Mouse (Mus musculus) left cerebral cortex, adult 2 months (tissue): ENCODE results near the gene Rmi2. TPM values are rescaled to one million over a fixed set of nuclear protein-coding genes. Genes with fewer than 3 reads are reported as not detected.
"Not testable (repeated sequence)": the region's sequence is repeated elsewhere in the genome, so short reads cannot be mapped to it uniquely, and the experiment has no call there.

ENCODE experiments used
- DNase-seq, 2 experiments: peaks; one replicate each; pipeline ENCODE4 v3.0.0; 2021 to 2022; ENCODE audit warnings: low spot score in 2 of 2, mixed read lengths in 1 of 2; ENCODE audit errors: extremely low spot score in 1 of 2
- H3K27ac ChIP-seq: fragments of 200-600 bp; 2 replicates; pipeline ENCODE4 v1.8.1; 2022
- H3K4me3 ChIP-seq: fragments of 200-600 bp; 2 replicates; pipeline ENCODE4 v1.8.1; 2022
- CTCF ChIP-seq: fragments of 200-600 bp; IDR thresholded peaks from 2 replicates; pipeline ENCODE4 v1.8.1; 2022; ENCODE audit warnings: antibody characterized with exemption, mild to moderate bottlenecking, moderate library complexity
- intact Hi-C: fragments of 180-260 bp; cut with DNase I; formaldehyde crosslinking; loops from one replicate; pipeline ENCODE4 v1.15.1; 2025
- long read RNA-seq, 2 experiments: library from polyadenylated mRNA; stranded (forward); transcript quantifications; one replicate each; pipeline ENCODE4 v2.0.0; 2021; ENCODE audit warnings: borderline mapping rate in 2 of 2
- total RNA-seq, 2 experiments: library from RNA; stranded (reverse); gene quantifications; 2 replicates each; pipeline ENCODE4 v1.2.3; 2021

The Rmi2 gene
- under 1 TPM; 0.14 to 0.42 TPM for total RNA-seq
- long read RNA-seq, experiment 1 = 0 reads
- long read RNA-seq, experiment 2 = 0 reads

- Histone ChIP-seq H3K4me3 (peak within 1 kb of the TSS; percentile 70), H3K27ac (no peak within 1 kb of the TSS)
- DNase-seq = peak; percentile 80 to 84
- intact Hi-C loops = loop anchor here (2.0 kb wide), 1 partner anchor 48 kb away; no protein-coding TSS in a partner anchor
- no peak for TF ChIP-seq CTCF
These were observed at the start of gene Rmi2 for GRCm38 (mm10) chr16:10834911-10835587. Rmi2 (plus strand) TSS chr16:10835059.

GRCm38 (mm10) chr16:10785371-10786231, 49.3 kb upstream of the Rmi2 start, which contains the start of gene Socs1:
Socs1 (minus strand) TSS chr16:10785536.
- Histone ChIP-seq H3K27ac (peak within 1 kb of the TSS; percentile 97), H3K4me3 (peak within 1 kb of the TSS; percentile 77)
- TF ChIP-seq CTCF = peak; percentile 21; the same call in 1 of the 2 replicates
- DNase-seq = peak; percentile 77 to 78
- intact Hi-C loops = loop anchor here (1.0 to 5.0 kb wide), 5 partner anchors 49 to 218 kb away; partner anchors contain the start of gene Rmi2

- intact Hi-C loops = loop anchor here (1.0 to 5.0 kb wide), 3 partner anchors 49 to 219 kb away; partner anchors contain the start of gene Rmi2
- Histone ChIP-seq H3K4me3 (peak overlapping the region; percentile 77), H3K27ac (peak overlapping the region; percentile 97)
- TF ChIP-seq CTCF = peak; percentile 87
- DNase-seq = peak; percentile 77 to 78
These were observed 48.6 kb upstream of the Rmi2 start for GRCm38 (mm10) chr16:10786288-10786687.

GRCm38 (mm10) chr16:10786782-10787547, 47.9 kb upstream of the Rmi2 start:
- Histone ChIP-seq H3K27ac (no peak overlapping the region), H3K4me3 (no peak overlapping the region)
- intact Hi-C loops = loop anchor here (1.0 to 5.0 kb wide), 3 partner anchors 48 to 220 kb away; partner anchors contain the start of gene Rmi2
- no peak for DNase-seq
- no peak for TF ChIP-seq CTCF

- DNase-seq = no peak
- intact Hi-C loops = loop anchor here (2.0 to 5.0 kb wide), 2 partner anchors 47 to 120 kb away; partner anchors contain the start of gene Rmi2
- no peak overlapping the region for H3K4me3 ChIP-seq
- TF ChIP-seq CTCF = no peak; the same call in 1 of the 2 replicates
- no peak overlapping the region for H3K27ac ChIP-seq
These were observed 47.3 kb upstream of the Rmi2 start for GRCm38 (mm10) chr16:10787548-10788058.

GRCm38 (mm10) chr16:10788271-10788670, 46.6 kb upstream of the Rmi2 start, which contains the start of gene Tnp2:
Tnp2 (minus strand) TSS chr16:10788660.
- Histone ChIP-seq H3K27ac (no peak within 1 kb of the TSS), H3K4me3 (no peak within 1 kb of the TSS)
- intact Hi-C loops = loop anchor here (5.0 kb wide), 1 partner anchor 121 kb away; no protein-coding TSS in a partner anchor
- TF ChIP-seq CTCF = no peak
- DNase-seq = no peak

GRCm38 (mm10) chr16:10788866-10789265, 46.0 kb upstream of the Rmi2 start:
- H3K4me3 ChIP-seq = no peak overlapping the region
- no peak overlapping the region for H3K27ac ChIP-seq
- intact Hi-C loops = loop anchor here (5.0 kb wide), 1 partner anchor 122 kb away; no protein-coding TSS in a partner anchor
- no peak for DNase-seq
- TF ChIP-seq CTCF = no peak

- intact Hi-C loops = no loop called here
- no peak within 1 kb of the TSS for H3K27ac ChIP-seq
- TF ChIP-seq CTCF = no peak
- DNase-seq = no peak
- no peak within 1 kb of the TSS for H3K4me3 ChIP-seq
These were observed 44.2 kb upstream of the Rmi2 start, which contains the start of gene Prm3 for GRCm38 (mm10) chr16:10790702-10791101. Prm3 (minus strand) TSS chr16:10790914.

- Histone ChIP-seq H3K27ac (no peak within 1 kb of the TSS), H3K4me3 (no peak within 1 kb of the TSS)
- intact Hi-C loops = no loop called here
- DNase-seq = no peak
- no peak for TF ChIP-seq CTCF
These were observed 38.8 kb upstream of the Rmi2 start, which contains the start of gene Prm2 for GRCm38 (mm10) chr16:10796034-10796433. Prm2 (minus strand) TSS chr16:10796134.

- H3K4me3 ChIP-seq, intact Hi-C loops, DNase-seq, H3K27ac ChIP-seq: not testable (repeated sequence)
These were observed 32.4 kb upstream of the Rmi2 start for GRCm38 (mm10) chr16:10802420-10802819.
